Mouse (Mus musculus): ENCODE data around the gene A530064D06Rik. TPM values are rescaled to one million over a fixed set of nuclear protein-coding genes. Genes with fewer than 3 reads are reported as not detected.

A530064D06Rik gene
- polyA plus RNA-seq, 1 experiment from 2014 or later: not detected

DNA sequence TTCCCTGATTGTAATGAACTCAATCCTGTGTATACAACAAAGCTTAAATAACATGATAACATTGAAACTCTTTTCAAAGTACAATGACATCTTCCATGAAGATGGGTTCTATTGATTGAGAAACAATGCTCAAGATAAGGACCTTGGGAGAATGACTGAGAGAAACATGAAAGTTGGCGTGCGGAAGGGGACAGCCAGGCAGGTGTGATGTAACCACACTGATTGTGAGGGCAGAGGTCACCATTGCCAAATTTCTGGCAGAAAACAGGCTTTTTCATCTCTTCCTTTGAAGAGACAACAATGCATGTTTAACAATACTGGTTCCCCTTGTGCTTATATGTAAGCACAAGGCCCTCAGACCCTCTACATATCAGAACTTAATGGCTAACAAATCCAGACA is 34.3 kb downstream of the A530064D06Rik start:
- 85% methylated on average over 2 of the region's 2 CpGs for WGBS

DNA sequence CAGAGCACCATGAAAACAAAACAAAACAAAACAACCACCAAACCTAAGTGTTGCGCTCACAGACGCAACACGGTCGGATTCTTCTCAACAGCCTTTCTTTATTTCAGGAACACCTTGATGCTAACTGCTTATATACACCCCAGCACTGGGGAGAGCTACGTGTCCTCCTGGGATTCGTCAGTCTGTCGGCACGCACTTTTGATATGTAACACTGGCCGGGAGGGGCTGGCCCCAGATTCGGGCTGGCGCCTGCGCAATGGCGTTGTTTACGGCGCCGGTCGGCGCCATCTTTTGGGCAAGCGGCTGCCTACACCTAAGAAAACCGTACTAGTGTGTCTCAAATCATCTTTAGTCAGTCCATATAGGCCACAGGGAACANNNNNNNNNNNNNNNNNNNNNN is 46.6 kb downstream of the A530064D06Rik start:
- H3K27me3 ChIP-seq (ENCODE audit: control insufficient read depth, insufficient read depth, low read length): no peaks in the 10 kb centered on the region
- H3K9me3 ChIP-seq (ENCODE audit: control insufficient read depth, low read length): no peaks in the 10 kb centered on the region

More for the DNA sequence above, 34.3 kb downstream of the A530064D06Rik start:
- Histone ChIP-seq H3K4me2 (replicated peaks; ENCODE audit: low read depth, low read length) (no peak overlapping the region), H3K9me3 (ENCODE audit: control insufficient read depth, low read length) (no peaks in the 10 kb centered on the region), H3K36me3 (ENCODE audit: control insufficient read depth, insufficient read depth, low read length) (no peaks in the 10 kb centered on the region), H3K9ac (ENCODE audit: low read depth, low read length) (no peak overlapping the region), H3K27me3 (ENCODE audit: control insufficient read depth, insufficient read depth, low read length) (no peaks in the 10 kb centered on the region), H3K27ac (ENCODE audit: low read depth, low read length) (no peak overlapping the region), H3K4me1 (replicated peaks; ENCODE audit: control insufficient read depth, insufficient read depth, low read length) (no peaks in the 10 kb centered on the region), H3K4me3 (ENCODE audit: low read depth, low read length) (no peak overlapping the region)
- ATAC-seq (ENCODE audit: low FRiP score): no peak
- DNase-seq (ENCODE audit: low spot score): no peak

DNA sequence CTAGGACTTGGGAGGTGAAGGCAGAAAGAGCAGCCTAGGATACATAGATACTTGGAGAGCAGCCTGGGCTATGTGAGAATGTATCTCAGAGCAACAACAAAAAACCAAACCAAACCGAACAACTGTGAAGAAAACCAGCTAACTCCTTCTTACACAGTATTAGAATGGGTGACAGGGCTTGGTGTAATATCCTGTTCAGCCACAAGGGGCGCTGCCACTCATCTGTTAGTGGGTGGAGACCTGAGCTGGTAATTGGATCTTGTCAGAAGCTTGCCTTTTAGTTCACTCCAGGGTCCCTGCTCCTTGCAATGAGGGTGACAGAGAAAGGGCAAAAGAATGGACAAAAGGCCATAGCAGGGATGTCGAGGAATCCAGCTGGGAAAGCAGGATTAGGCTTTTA is 47.4 kb downstream of the A530064D06Rik start:
- no peak overlapping the region for H3K4me2 ChIP-seq (replicated peaks; ENCODE audit: low read depth, low read length)
- no peaks in the 10 kb centered on the region for H3K36me3 ChIP-seq (ENCODE audit: control insufficient read depth, insufficient read depth, low read length)
- DNase-seq (ENCODE audit: low spot score) (peak; percentile 90), ATAC-seq (ENCODE audit: low FRiP score) (0 out of 2 replicates have a peak, but pooled peaks have one; percentile 35)
- no peaks in the 10 kb centered on the region for H3K4me1 ChIP-seq (replicated peaks; ENCODE audit: control insufficient read depth, insufficient read depth, low read length)
- no peak overlapping the region for H3K4me3 ChIP-seq (ENCODE audit: low read depth, low read length)
- WGBS: 23% methylated on average over 3 of the region's 3 CpGs
- no peak overlapping the region for H3K27ac ChIP-seq (ENCODE audit: low read depth, low read length)
- H3K9me3 ChIP-seq (ENCODE audit: control insufficient read depth, low read length): no peaks in the 10 kb centered on the region
- no peaks in the 10 kb centered on the region for H3K27me3 ChIP-seq (ENCODE audit: control insufficient read depth, insufficient read depth, low read length)
- H3K9ac ChIP-seq (ENCODE audit: low read depth, low read length): no peak overlapping the region

More for the DNA sequence above, 46.6 kb downstream of the A530064D06Rik start:
- WGBS: 92% methylated on average over 20 of the region's 20 CpGs
- DNase-seq (ENCODE audit: low spot score): no peak
- H3K9ac ChIP-seq (ENCODE audit: low read depth, low read length): no peak overlapping the region
- H3K4me3 ChIP-seq (ENCODE audit: low read depth, low read length): no peak overlapping the region
- no peaks in the 10 kb centered on the region for H3K4me1 ChIP-seq (replicated peaks; ENCODE audit: control insufficient read depth, insufficient read depth, low read length)
- H3K4me2 ChIP-seq (replicated peaks; ENCODE audit: low read depth, low read length): no peak overlapping the region
- ATAC-seq (ENCODE audit: low FRiP score): no peak
- no peak overlapping the region for H3K27ac ChIP-seq (ENCODE audit: low read depth, low read length)
- H3K36me3 ChIP-seq (ENCODE audit: control insufficient read depth, insufficient read depth, low read length): no peaks in the 10 kb centered on the region

DNA sequence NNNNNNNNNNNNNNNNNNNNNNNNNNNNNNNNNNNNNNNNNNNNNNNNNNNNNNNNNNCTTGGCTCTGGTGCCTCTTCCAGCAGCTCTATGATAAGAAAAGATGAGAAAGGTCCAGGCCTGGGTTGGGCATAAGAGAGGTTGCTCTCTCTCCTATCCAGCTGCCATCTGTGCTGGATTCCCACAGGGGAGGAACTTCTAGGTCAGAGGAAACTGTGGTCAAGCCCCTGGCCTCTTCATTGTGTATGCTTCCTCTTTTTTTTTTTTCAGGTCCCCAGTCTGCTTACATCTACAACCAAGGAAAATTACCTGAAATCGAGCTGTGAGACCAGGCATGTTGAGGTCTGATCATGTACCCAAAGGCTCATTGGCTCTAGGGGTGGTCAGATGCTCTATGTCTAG is 48.5 kb downstream of the A530064D06Rik start:
- no peaks in the 10 kb centered on the region for H3K4me1 ChIP-seq (replicated peaks; ENCODE audit: control insufficient read depth, insufficient read depth, low read length)
- H3K4me2 ChIP-seq (replicated peaks; ENCODE audit: low read depth, low read length): no peak overlapping the region
- H3K9ac ChIP-seq (ENCODE audit: low read depth, low read length): no peak overlapping the region
- no peak overlapping the region for H3K4me3 ChIP-seq (ENCODE audit: low read depth, low read length)
- no peaks in the 10 kb centered on the region for H3K9me3 ChIP-seq (ENCODE audit: control insufficient read depth, low read length)
- H3K27ac ChIP-seq (ENCODE audit: low read depth, low read length): no peak overlapping the region
- no peaks in the 10 kb centered on the region for H3K27me3 ChIP-seq (ENCODE audit: control insufficient read depth, insufficient read depth, low read length)
- no peaks in the 10 kb centered on the region for H3K36me3 ChIP-seq (ENCODE audit: control insufficient read depth, insufficient read depth, low read length)
- DNase-seq (ENCODE audit: low spot score) (no peak), ATAC-seq (ENCODE audit: low FRiP score) (no peak)
- 77% methylated on average over 1 of the region's 1 CpGs for WGBS

DNA sequence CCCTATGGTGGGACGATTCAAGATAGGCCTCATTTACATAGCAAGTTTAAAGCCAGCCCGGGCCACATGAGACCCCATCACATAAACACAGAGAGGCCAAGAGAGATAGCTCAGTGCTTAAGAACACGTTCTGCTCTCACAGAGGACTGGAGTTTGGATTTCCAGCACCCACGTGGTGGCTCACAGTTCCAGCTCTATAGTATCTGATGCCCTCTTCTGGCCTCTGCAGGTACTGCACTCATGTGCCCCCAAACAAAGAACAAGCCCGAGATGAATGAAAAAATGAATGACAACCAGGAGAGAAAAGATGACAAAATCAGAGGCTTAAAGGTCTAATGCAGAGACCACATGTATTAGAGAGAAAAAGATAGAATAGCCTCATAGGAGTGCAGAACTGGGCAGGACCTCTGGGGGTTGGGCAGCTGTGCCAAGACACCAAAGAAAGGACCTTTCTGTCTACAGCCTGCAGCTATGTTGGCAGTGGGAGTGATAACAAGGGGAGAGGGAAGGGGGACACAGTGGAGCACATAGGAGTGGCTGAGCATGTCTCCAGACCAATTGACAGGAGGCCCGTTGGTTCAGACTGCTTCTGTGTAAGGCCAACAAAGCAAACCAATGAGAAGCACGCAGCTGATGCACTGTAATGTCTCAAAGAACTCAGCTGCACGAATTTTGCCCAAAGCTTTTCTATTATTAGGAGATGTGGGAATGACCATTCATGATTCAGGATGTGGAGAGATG is 56.4 kb downstream of the A530064D06Rik start:
- Histone ChIP-seq H3K36me3 (ENCODE audit: control insufficient read depth, insufficient read depth, low read length) (no peaks in the 10 kb centered on the region), H3K4me2 (replicated peaks; ENCODE audit: low read depth, low read length) (no peak overlapping the region), H3K4me1 (replicated peaks; ENCODE audit: control insufficient read depth, insufficient read depth, low read length) (no peaks in the 10 kb centered on the region), H3K9ac (ENCODE audit: low read depth, low read length) (no peak overlapping the region), H3K27me3 (ENCODE audit: control insufficient read depth, insufficient read depth, low read length) (no peaks in the 10 kb centered on the region), H3K9me3 (ENCODE audit: control insufficient read depth, low read length) (no peaks in the 10 kb centered on the region), H3K4me3 (ENCODE audit: low read depth, low read length) (no peak overlapping the region), H3K27ac (ENCODE audit: low read depth, low read length) (no peak overlapping the region)
- DNase-seq (ENCODE audit: low spot score) (peak; percentile 70), ATAC-seq (ENCODE audit: low FRiP score) (no peak)
- WGBS: 49% methylated on average over 8 of the region's 8 CpGs

DNA sequence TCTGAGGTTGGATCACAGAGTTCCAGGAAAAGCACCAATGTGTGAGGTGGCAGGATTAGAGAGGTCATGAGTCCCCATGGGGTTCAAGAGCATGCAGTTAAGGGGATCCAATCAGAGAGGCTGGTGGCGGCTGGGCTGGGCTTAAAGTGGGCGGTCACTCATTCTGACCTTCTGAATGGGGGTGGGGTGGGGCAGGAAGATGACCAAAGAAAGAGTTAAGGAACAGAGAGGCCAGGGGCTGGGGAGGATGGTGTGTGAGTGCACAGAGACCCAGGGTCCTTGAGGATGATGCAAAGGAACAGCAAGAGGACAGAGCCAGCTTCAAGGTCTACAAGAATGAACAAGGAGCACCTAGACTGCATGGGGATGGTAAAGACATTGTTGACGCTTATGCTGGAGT is 58.6 kb downstream of the A530064D06Rik start:
- Histone ChIP-seq H3K9ac (ENCODE audit: low read depth, low read length) (no peak overlapping the region), H3K4me2 (replicated peaks; ENCODE audit: low read depth, low read length) (no peak overlapping the region), H3K9me3 (ENCODE audit: control insufficient read depth, low read length) (no peaks in the 10 kb centered on the region), H3K36me3 (ENCODE audit: control insufficient read depth, insufficient read depth, low read length) (no peaks in the 10 kb centered on the region), H3K4me3 (ENCODE audit: low read depth, low read length) (no peak overlapping the region), H3K27me3 (ENCODE audit: control insufficient read depth, insufficient read depth, low read length) (no peaks in the 10 kb centered on the region), H3K4me1 (replicated peaks; ENCODE audit: control insufficient read depth, insufficient read depth, low read length) (no peaks in the 10 kb centered on the region), H3K27ac (ENCODE audit: low read depth, low read length) (no peak overlapping the region)
- no peak for DNase-seq (ENCODE audit: low spot score)
- ATAC-seq (ENCODE audit: low FRiP score): no peak
- 79% methylated on average over 3 of the region's 3 CpGs for WGBS

DNA sequence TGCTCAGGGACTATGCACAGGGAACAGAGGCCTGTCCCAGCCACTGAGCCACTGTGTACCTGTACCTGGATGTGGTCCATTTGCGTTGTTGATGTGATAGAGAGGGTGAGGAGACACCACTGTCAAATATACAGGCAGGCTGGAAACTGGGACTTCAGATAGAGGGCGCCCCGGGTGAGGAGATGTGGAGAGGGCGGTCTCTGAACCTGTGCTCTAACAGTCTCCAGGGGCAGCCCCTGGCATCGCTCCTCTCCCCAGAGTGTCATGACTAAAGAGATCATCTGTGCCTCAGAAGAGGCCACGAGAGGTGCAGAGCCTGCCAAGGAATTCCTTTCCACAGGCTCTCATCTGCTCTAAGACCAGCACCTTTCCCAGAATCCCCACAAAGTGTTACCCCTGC is 59.2 kb downstream of the A530064D06Rik start:
- DNase-seq (ENCODE audit: low spot score) (no peak), ATAC-seq (ENCODE audit: low FRiP score) (no peak)
- Histone ChIP-seq H3K9ac (ENCODE audit: low read depth, low read length) (no peak overlapping the region), H3K36me3 (ENCODE audit: control insufficient read depth, insufficient read depth, low read length) (no peaks in the 10 kb centered on the region), H3K4me2 (replicated peaks; ENCODE audit: low read depth, low read length) (no peak overlapping the region), H3K9me3 (ENCODE audit: control insufficient read depth, low read length) (no peaks in the 10 kb centered on the region), H3K4me1 (replicated peaks; ENCODE audit: control insufficient read depth, insufficient read depth, low read length) (no peaks in the 10 kb centered on the region), H3K27ac (ENCODE audit: low read depth, low read length) (no peak overlapping the region), H3K4me3 (ENCODE audit: low read depth, low read length) (no peak overlapping the region), H3K27me3 (ENCODE audit: control insufficient read depth, insufficient read depth, low read length) (no peaks in the 10 kb centered on the region)
- WGBS: 59% methylated on average over 6 of the region's 6 CpGs

DNA sequence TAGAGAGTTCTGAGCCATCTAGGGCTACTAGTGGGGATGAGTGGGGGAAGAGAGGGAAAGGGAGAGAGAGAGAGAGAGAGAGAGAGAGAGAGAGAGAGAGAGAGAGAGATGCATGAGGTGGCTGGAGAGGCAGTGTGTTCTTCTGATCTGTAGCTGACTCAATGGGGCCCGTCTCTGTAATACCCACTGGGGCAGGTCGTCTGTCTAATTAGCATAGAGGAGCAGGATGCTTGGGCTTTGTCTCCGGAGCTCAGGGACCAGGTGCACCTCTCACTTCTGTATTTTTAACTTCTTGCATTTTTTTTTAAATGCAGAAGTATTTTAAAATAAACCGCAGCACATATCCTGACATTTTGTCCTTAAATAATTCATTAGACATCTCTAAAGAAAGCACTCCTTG is 59.7 kb downstream of the A530064D06Rik start:
- 50% methylated on average over 4 of the region's 4 CpGs for WGBS
- H3K36me3 ChIP-seq (ENCODE audit: control insufficient read depth, insufficient read depth, low read length): no peaks in the 10 kb centered on the region
- H3K9ac ChIP-seq (ENCODE audit: low read depth, low read length): no peak overlapping the region

More for the DNA sequence above, 59.7 kb downstream of the A530064D06Rik start:
- H3K9me3 ChIP-seq (ENCODE audit: control insufficient read depth, low read length): no peaks in the 10 kb centered on the region
- ATAC-seq (ENCODE audit: low FRiP score): no peak
- H3K27ac ChIP-seq (ENCODE audit: low read depth, low read length): no peak overlapping the region
- no peaks in the 10 kb centered on the region for H3K4me1 ChIP-seq (replicated peaks; ENCODE audit: control insufficient read depth, insufficient read depth, low read length)
- H3K4me3 ChIP-seq (ENCODE audit: low read depth, low read length): no peak overlapping the region
- H3K27me3 ChIP-seq (ENCODE audit: control insufficient read depth, insufficient read depth, low read length): no peaks in the 10 kb centered on the region
- DNase-seq (ENCODE audit: low spot score): no peak
- no peak overlapping the region for H3K4me2 ChIP-seq (replicated peaks; ENCODE audit: low read depth, low read length)

Data from hindbrain, embryonic 11.5 days (tissue).